Mouse (Mus musculus) gonadal fat pad, adult 2 months (tissue): ENCODE results near the gene Nfkbia. TPM values are rescaled to one million over a fixed set of nuclear protein-coding genes. Genes with fewer than 3 reads are reported as not detected.

ENCODE experiments used
- DNase-seq: peaks from one replicate; pipeline ENCODE4 v3.0.0-alpha.2; 2012; ENCODE audit warnings: low read depth
- polyA plus RNA-seq: library from polyadenylated mRNA; depleted of rRNA; stranded (reverse); fragments of >200 nt; gene quantifications from 2 replicates; pipeline ENCODE4 v1.2.3, GENCODE M21; 2012; rRNA removed

The Nfkbia gene
- 127 and 129 TPM in 2 replicates for polyA plus RNA-seq

DNA sequence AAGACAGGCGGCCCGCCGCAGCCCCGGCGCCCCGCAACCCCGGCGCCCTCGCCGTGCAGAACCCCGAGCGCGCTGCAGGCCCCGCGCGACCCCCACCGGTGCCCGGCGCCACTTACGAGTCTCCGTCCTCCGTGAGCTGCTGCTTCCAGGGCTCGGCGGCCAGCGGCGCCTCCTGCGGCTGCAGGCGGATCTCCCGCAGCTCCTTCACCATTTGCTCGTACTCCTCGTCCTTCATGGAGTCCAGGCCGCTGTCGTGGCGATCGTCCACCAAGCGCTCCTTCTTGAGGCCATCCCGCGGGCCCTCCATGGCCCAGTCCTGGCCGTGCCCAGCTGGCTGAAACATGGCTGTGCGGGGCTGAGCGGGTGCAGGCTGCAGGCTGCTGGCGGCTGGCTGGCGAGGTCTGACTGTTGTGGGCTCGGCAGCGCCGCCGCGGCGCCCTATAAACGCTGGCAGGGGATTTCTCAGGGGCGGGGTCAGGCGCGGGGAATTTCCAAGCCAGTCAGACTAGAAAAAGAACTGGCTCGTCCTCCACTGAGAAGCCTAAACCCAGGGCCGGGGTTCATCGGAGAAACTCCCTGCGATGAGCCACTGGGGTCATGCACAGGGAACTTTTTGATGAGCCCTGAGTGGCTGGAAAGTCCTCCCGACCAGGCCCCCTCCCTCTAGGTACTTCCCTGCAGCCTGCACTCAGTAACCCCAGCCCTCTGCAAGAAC lies at the start of gene Nfkbia:
Gene Nfkbia (minus strand): TSS at position 464 of the 715 bp plus-strand sequence.
- no peak for DNase-seq

DNA sequence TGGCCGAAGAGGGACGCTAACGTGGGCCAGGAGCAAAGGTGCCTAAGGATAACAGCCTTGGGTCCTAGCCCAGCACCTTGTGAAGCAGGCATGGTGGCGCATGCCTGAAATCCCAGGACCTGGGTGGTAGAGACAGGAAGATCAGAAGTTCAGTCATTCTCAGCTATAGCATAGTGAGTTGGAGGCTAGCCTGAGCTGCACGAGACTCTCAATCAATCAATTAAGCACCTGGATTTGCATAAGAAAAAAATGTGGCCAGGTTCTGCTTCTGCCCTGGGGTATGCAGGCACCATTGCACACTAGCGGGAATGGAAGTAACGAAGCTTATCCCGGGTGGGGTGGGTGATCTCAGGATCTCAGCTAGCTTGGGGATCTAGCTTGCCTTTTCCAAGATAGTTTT lies 46.7 kb upstream of the Nfkbia start:
- DNase-seq = no peak

DNA sequence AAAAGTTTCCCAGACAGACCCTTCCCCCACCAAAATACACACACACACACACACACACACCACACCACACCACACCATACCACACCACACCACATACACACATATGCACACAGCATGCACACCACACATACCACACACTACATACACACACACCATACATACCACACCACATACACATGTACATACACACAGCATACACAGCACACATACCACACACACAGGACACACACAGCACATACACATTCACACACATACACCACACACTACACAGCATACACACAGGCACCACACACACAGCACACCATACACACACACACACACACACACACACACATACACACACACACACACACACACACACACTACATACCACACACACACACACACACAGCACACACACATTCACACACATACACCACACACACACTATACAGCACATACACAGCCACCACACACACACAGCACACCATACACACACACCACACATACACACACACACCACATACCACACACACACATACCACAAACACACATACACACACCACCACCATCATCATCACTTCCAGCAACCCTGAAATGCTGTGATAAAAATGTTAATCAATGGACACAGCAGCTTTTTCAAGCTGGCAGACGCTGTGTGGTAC lies 46.0 kb upstream of the Nfkbia start:
- no peak for DNase-seq

- no peak for DNase-seq
Observed at GRCm38 (mm10) chr12:55537742-55538141, 45.3 kb upstream of the Nfkbia start.

- DNase-seq = no peak
Observed at GRCm38 (mm10) chr12:55536537-55537135, 44.2 kb upstream of the Nfkbia start.

- no peak for DNase-seq
Observed at GRCm38 (mm10) chr12:55526983-55527752, 34.7 kb upstream of the Nfkbia start.

DNA sequence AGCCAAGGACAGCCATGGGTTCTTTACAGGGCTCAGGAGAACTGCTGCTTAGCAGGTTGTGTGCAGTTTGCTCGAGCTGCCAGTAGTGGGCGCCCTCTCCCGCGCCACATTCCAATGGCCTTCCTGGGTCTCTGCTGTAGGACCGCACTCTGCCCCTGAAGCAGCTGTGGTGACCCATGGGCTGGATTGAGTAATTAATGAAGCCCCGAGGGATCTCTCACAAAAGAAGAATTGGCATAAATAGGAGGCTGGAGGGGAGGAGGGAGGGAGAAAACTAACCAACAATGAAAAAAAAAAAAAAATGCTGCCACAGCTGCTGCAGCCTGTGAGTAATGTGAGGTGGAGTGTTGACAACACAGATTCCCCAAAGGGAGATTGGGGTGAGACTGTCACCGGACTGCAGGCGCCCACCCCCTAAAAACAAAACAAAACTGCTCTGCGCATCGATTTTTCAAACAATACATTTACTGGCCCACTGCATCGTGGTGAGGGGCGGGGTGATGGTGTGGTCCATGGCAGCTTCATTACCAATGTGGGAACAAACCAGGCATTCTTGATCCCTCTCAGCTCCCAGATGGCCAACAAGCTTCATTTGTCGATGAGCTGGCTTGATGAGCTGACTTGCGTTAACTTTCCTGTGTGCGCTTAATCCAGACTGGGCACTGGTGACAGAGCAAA lies 25.8 kb upstream of the Nfkbia start:
- no peak for DNase-seq

DNA sequence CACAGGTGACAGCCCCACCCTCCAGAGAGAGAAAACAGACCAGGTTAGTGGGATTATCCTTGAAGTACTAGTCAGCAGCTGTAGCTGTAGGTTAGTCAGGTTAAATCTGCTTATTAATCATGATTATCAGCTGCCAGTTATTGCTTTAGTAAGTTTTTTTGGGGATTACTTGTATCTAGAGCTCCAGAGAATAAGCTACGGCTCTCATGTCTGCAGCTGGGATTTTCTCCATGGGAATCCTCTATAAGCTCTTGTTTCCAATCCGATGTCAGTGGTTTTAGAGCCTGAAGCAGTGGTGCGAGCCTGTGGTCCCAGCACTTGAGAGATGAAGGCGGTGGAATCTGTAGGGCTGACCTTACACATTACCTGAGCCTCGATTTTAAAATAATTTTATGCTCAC lies 16.4 kb upstream of the Nfkbia start:
- no peak for DNase-seq

DNA sequence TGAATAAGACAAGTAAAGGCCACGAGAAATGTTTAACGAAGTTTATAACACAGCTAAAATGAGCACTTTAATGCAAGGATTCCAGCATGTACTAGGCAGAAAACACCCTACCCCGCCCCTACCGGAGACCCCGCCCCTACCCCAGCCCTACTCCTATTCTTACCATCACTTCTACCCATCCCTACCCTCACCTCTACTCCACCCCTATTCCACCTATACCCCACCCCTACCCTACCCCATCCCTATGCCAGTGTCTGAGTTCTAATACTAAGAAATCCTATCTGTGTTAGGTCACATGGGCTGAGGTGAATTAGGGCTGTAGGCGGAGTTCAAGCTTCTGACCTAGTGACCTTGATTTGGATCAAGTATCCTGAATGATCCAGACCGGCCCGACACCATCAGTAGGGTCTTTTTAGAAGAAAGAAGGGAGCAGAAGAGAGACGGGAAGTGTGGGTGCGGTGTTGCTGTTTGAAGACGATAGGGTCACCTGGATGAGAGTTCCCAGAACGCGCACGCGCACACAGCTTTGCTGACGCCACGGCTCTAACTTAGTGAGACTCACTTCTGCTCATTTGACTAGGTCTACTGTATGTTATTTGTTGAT lies 15.0 kb upstream of the Nfkbia start:
- DNase-seq = no peak

GRCm38 (mm10) chr12:55506029-55506330 lies 13.5 kb upstream of the Nfkbia start:
- DNase-seq = no peak

GRCm38 (mm10) chr12:55505314-55506028 lies 13.0 kb upstream of the Nfkbia start:
- no peak for DNase-seq

DNA sequence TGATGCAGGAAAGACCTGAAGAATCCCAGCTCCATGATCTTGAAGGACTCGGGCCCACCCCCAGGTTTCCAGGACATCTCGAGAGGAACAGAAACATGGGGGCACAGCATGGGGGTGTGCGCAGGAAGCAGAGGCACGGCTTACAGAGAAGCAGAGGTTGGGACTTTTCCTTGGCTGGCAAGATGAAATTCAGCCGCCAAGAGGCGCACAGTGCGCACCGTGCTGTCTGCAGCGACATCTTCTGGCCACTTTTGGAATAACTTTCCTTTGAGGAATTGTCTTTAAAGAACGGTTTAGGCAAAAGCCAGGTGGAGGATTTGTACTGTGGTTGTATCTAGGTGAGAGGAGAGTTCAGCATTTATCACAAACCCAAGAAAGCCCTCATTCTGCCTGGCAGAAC lies 6.6 kb upstream of the Nfkbia start:
- no peak for DNase-seq

GRCm38 (mm10) chr12:55497737-55498136 lies 5.3 kb upstream of the Nfkbia start:
- DNase-seq = no peak

- no peak for DNase-seq
Observed at GRCm38 (mm10) chr12:55495902-55496605, 3.6 kb upstream of the Nfkbia start.

GRCm38 (mm10) chr12:55495114-55495901 lies 2.9 kb upstream of the Nfkbia start:
- DNase-seq = no peak

GRCm38 (mm10) chr12:55493381-55493780 lies 934 bp upstream of the Nfkbia start:
- DNase-seq = no peak

GRCm38 (mm10) chr12:55492941-55493340 lies 494 bp upstream of the Nfkbia start:
- no peak for DNase-seq

GRCm38 (mm10) chr12:55491516-55492183 lies 797 bp downstream of the Nfkbia start:
- DNase-seq = no peak
